10 mouse cellular contexts compared by ENCODE assay signal in genomic region chr7:30490251-30490956, GRCm38 (mm10). TPM values are rescaled to one million over a fixed set of nuclear protein-coding genes. Genes with fewer than 3 reads are reported as not detected.
A peak's percentile ranks its signal among the peaks of the same experiment; 100 is the strongest.
DNase-seq lines count a peak whose midpoint lies in the region; ATAC-seq and TF ChIP-seq lines count a peak whose summit lies in the region.
"Had no signal": no experiment of that assay in that cellular context is flagged by ENCODE, and none has a peak within 500 bp of the region (broad histone marks: within the 10 kb centered on the region; RNA-seq: fewer than 3 reads in every experiment).

No protein-coding gene starts in this region.

- H3K27ac ChIP-seq in gastrocnemius, adult 2 months = no peak overlapping the region
- H3K27ac ChIP-seq: embryonic facial prominence, embryonic 12.5 days had no signal

- intact Hi-C loops in gastrocnemius, adult 2 months (cut with DNase I) = loop anchor here (5.0 kb wide), 1 partner anchor 118 kb away; no protein-coding TSS in a partner anchor
- intact Hi-C loops in gastrocnemius, postnatal 36 days (cut with DNase I) = loop anchor here (5.0 kb wide), 1 partner anchor 48 kb away; no protein-coding TSS in a partner anchor

- peak overlapping the region; percentile 21; the same call in 1 of the 2 replicates for H3K4me3 ChIP-seq in gastrocnemius, adult 2 months
- H3K4me3 ChIP-seq: embryonic facial prominence, embryonic 12.5 days had no signal

- no peak for DNase-seq in gastrocnemius, adult 2 months
- no peak for DNase-seq in gastrocnemius, postnatal 36 days
- DNase-seq in A20 (ENCODE audit: low read depth, low spot score) = peak; percentile 64
- DNase-seq in ZHBTc4 (ENCODE audit: low read depth, low spot score) = peak; percentile 84
- DNase-seq in embryo, embryonic 11.5 days (ENCODE audit: low read depth, low spot score) = peak; percentile 29
- DNase-seq in left cerebral cortex, adult 11 months (ENCODE audit: low spot score) = peak; percentile 23
- peak; percentile 82 for DNase-seq in retina, embryonic 14.5 days (ENCODE audit: low spot score)

- peak; percentile 67 for TF ChIP-seq CTCF in gastrocnemius, adult 2 months (IDR thresholded peaks at IDR 0.05)

- no peak for ATAC-seq in erythroid progenitor cell, adult 5-6 weeks (replicated peaks; ENCODE audit: low FRiP score, poor library complexity, severe bottlenecking)

RNA-seq across cellular contexts. Expression of gene Prodh2, which starts 3.0 kb away (rescaled TPM):
- not detected for total RNA-seq in gastrocnemius, adult 2 months (2021)
- total RNA-seq in gastrocnemius, postnatal 36 days (2021) = not detected
- not detected in 2 replicates for total RNA-seq in erythroid progenitor cell, adult 5-6 weeks (2015; ENCODE audit: low replicate concordance)
- total RNA-seq in erythroid progenitor cell, adult 5-6 weeks (2017; ENCODE audit: low replicate concordance) = not detected in 2 replicates
- total RNA-seq: left cerebral cortex, adult 8-10 months had no signal

RNA-seq across cellular contexts. Expression of gene Nphs1, which starts 32.3 kb away (rescaled TPM):
- total RNA-seq in gastrocnemius, adult 2 months (2021) = not detected
- total RNA-seq in gastrocnemius, postnatal 36 days (2021) = not detected
- not detected in 2 replicates for total RNA-seq in erythroid progenitor cell, adult 5-6 weeks (2015; ENCODE audit: low replicate concordance)
- 1.2 TPM in 1 of 2 replicates, not detected in the other for total RNA-seq in erythroid progenitor cell, adult 5-6 weeks (2017; ENCODE audit: low replicate concordance)

RNA-seq across cellular contexts. Expression of gene Kirrel2, which starts 32.9 kb away (rescaled TPM):
- total RNA-seq in gastrocnemius, adult 2 months (2021) = not detected
- total RNA-seq in gastrocnemius, postnatal 36 days (2021) = not detected
- not detected in 2 replicates for total RNA-seq in erythroid progenitor cell, adult 5-6 weeks (2015; ENCODE audit: low replicate concordance)
- total RNA-seq in erythroid progenitor cell, adult 5-6 weeks (2017; ENCODE audit: low replicate concordance) = not detected in 2 replicates

RNA-seq across cellular contexts. Expression of gene Arhgap33, which starts 44.5 kb away (rescaled TPM):
- under 1 TPM; 0.31 to 0.47 TPM for total RNA-seq in gastrocnemius, adult 2 months (2021)
- total RNA-seq in gastrocnemius, postnatal 36 days (2021) = 1 to 10 TPM in 1 of 2 experiments, under 1 TPM in 1; 0.49 to 1.0 TPM
- 73.5 and 85.9 TPM in 2 replicates for total RNA-seq in erythroid progenitor cell, adult 5-6 weeks (2015; ENCODE audit: low replicate concordance)
- 43.0 and 77.7 TPM in 2 replicates for total RNA-seq in erythroid progenitor cell, adult 5-6 weeks (2017; ENCODE audit: low replicate concordance)

RNA-seq across cellular contexts. Expression of gene Aplp1, which starts 45.1 kb away (rescaled TPM):
- 1 to 10 TPM in 1 of 2 experiments, under 1 TPM in 1; 0.94 to 1.2 TPM for total RNA-seq in gastrocnemius, adult 2 months (2021)
- 1 to 10 TPM in 1 of 2 experiments, under 1 TPM in 1; 0.62 to 1.0 TPM for total RNA-seq in gastrocnemius, postnatal 36 days (2021)
- not detected in 2 replicates for total RNA-seq in erythroid progenitor cell, adult 5-6 weeks (2015; ENCODE audit: low replicate concordance)
- total RNA-seq in erythroid progenitor cell, adult 5-6 weeks (2017; ENCODE audit: low replicate concordance) = not detected in 2 replicates

Comparison
In these comparisons a context has a peak if more than half of its experiments do, and no peak if none do; other contexts are left out.
1. DNase-seq: peak in A20 (single experiment), ZHBTc4 (single experiment), embryo, embryonic 11.5 days (single experiment), left cerebral cortex, adult 11 months (single experiment) and retina, embryonic 14.5 days (single experiment); none in gastrocnemius, adult 2 months (single experiment) and gastrocnemius, postnatal 36 days (0 of 2).